Mouse (Mus musculus): Measurements from ENCODE around the gene Hist1h3e.

DNA sequence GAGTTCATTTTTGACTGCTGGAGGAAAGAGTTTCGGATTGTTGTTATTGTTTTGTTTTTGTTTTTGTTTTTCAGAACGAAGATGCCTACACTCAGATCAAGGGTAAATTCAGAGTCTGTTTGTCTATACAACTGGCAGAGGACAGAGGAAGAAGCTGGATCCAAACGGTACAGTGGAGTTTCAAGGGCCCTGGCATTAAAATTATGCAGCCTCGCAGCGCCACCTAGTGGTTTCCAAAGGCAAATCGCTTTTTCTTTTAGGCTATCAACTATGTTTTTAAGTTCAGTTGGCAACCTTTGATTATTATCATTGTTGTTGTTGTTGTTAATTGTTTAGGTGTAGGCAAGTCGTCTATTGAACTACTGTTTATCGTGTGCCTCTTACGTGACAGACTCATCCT is 35.8 kb upstream of the Hist1h3e start:
- no peak for TF ChIP-seq POLR2A (IDR thresholded peaks at IDR 0.05; ENCODE audit: low read depth, low read length)
- TF ChIP-seq CTCF (conservative IDR thresholded peaks at IDR 0.05; ENCODE audit: insufficient read depth, insufficient read length, low read depth, low read length), result peak; percentile 74

All from kidney, adult 2 months (tissue).